Mouse (Mus musculus): ENCODE measurements around the gene Ctcf.

GRCm38 (mm10) chr8:105607684-105608083 lies 28.7 kb upstream of the Ctcf start:
- no peak for TF ChIP-seq POLR2A (IDR thresholded peaks at IDR 0.05; ENCODE audit: extremely low read depth, insufficient read depth, low read length)
- peak; percentile 42 for TF ChIP-seq CTCF (IDR thresholded peaks at IDR 0.05; ENCODE audit: low read depth, low read length)
